Mouse (Mus musculus): ENCODE results near the gene Fam169b. TPM values are rescaled to one million over a fixed set of nuclear protein-coding genes. Genes with fewer than 3 reads are reported as not detected.

Fam169b gene
- polyA plus RNA-seq, 1 experiment from 2014 or later = 0.64 TPM

DNA sequence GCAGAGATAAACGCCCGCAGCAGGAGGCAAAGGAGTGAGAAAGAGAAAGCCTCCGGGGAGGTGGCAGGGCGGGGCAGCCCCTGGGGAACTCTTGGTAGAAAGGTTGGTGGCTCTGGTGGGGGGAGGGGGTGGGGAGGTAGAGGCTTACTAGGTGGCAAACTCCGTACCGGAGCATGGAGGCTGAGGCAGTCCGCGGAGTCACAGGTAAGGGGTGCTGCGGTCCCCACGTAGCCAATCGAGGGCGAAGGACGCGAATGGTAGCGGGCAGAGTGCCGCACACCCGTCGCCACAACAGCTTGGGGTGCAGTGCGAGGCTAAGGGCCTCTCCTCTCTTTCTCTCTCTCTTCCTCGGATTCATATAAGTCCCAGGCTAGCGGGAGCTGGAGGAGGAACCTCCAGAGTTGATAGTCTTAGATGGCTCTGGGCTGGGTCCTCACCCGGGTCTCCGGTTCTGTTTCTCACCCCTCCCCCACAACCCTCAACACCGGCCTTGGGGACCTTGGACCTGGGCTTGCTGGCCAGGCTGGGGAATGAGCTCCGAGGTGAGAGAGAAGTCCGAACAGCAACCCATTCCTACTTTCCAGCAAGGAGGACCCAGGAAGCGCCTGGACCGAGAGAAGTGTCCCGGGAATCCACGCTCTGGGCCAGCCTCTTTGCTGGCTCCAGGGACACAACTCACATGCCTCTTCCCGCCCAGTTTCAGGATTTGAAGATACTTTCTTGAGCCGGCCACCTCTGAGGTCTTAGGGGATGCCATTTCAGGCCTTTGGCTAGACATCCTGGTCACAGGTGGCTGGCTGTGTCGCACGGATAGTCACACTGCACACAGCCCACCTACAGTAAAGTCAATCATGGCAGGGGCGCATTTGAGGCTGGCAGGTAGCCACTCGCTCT is 2.4 kb downstream of the Fam169b start:
- peak overlapping the region; percentile 51; the same call in 1 of the 2 replicates for H3K9ac ChIP-seq (ENCODE audit: low read depth, low read length)
- H3K9me3 ChIP-seq (replicated peaks; ENCODE audit: low read length) = no peaks in the 10 kb centered on the region
- peak overlapping the region; percentile 42 for H3K4me3 ChIP-seq (replicated peaks; ENCODE audit: low read depth, low read length)
- peak; percentile 43; the same call in 1 of the 2 replicates for ATAC-seq (replicated peaks; ENCODE audit: low FRiP score, low read depth)
- H3K27me3 ChIP-seq (ENCODE audit: insufficient read depth, low read length) = no peaks in the 10 kb centered on the region
- H3K4me1 ChIP-seq (replicated peaks; ENCODE audit: insufficient read depth, low read length) = peaks cover 10% of the 10 kb centered on the region
- peak overlapping the region; percentile 77 for H3K4me2 ChIP-seq (ENCODE audit: low read length)
- no peak for TF ChIP-seq CTCF (IDR thresholded peaks at IDR 0.05; ENCODE audit: low read depth)
- H3K27ac ChIP-seq = peak overlapping the region; percentile 36; the same call in 1 of the 2 replicates
- no peaks in the 10 kb centered on the region for H3K36me3 ChIP-seq (ENCODE audit: insufficient read depth, low read length)
- peak; percentile 39 for DNase-seq (ENCODE audit: low spot score)
- WGBS = 7% methylated on average over 35 of the region's 36 CpGs

DNA sequence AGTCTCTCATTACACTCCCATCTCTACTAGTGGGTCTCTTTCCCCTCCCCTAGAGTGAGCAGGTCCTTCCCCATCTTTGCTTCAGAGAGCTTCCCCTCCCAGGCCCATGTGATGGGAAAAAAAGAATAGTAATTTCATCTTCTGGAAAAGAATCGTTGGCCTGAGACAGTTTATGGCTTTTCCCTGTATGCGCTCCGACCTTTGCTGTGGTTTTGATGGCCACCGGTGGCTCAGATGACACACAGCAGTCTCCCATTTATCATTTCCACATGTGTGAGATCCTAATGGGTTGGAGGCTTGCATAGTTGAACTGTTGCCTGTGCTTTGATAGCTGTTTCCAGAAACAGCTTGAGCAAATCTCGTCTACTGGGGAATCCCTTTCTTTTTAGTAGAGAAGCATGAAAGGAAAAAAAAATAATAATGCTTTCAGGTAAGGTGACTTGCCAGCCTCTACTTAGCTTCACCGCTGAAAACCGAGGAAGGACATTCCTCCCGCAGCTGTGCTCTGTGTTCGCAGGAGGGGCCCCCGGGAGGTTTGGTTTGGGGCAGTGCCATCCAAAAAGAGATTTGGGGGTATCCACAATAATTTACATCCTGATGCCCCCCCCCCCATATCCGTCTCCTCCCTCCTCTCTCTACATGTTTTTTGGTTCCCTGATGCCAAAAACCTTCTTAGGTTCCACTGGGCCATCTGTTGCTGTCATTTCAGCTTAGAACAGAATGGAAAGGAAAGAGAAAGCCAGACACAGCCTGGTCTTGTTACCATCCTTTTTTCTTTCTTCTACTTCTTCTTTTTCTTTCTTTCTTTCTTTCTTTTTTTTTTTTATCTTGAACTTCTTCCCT is 3.6 kb downstream of the Fam169b start:
- Histone ChIP-seq H3K9me3 (replicated peaks; ENCODE audit: low read length) (no peaks in the 10 kb centered on the region), H3K27me3 (ENCODE audit: insufficient read depth, low read length) (no peaks in the 10 kb centered on the region), H3K4me2 (ENCODE audit: low read length) (no peak overlapping the region), H3K4me3 (replicated peaks; ENCODE audit: low read depth, low read length) (no peak overlapping the region), H3K9ac (ENCODE audit: low read depth, low read length) (no peak overlapping the region), H3K36me3 (ENCODE audit: insufficient read depth, low read length) (no peaks in the 10 kb centered on the region), H3K4me1 (replicated peaks; ENCODE audit: insufficient read depth, low read length) (peaks cover 10% of the 10 kb centered on the region), H3K27ac (no peak overlapping the region)
- DNase-seq (ENCODE audit: low spot score) (peak; percentile 83), ATAC-seq (replicated peaks; ENCODE audit: low FRiP score, low read depth) (no peak)
- no peak for TF ChIP-seq CTCF (IDR thresholded peaks at IDR 0.05; ENCODE audit: low read depth)
- WGBS = 31% methylated on average over 11 of the region's 11 CpGs

DNA sequence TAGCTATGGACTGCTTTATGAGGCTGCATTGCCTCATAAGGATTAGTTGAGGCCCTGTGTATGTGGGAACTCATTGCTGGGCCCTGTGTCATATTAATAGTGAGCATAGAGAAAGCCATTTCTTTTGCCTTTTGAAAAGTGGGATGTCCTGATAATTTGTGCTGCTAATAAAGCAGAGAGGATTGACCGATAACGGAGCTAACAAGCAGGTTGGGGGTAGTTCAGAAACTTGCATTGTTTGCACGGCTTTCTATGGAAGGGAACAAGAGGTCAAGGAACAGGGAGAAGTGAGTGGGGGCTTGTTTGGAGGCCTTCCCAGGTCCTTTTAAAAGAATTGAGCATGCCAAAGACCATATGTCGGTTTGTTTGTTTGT is 4.2 kb downstream of the Fam169b start:
- Histone ChIP-seq H3K27ac (no peak overlapping the region), H3K36me3 (ENCODE audit: insufficient read depth, low read length) (no peaks in the 10 kb centered on the region), H3K4me2 (ENCODE audit: low read length) (no peak overlapping the region), H3K9ac (ENCODE audit: low read depth, low read length) (no peak overlapping the region), H3K4me3 (replicated peaks; ENCODE audit: low read depth, low read length) (no peak overlapping the region), H3K4me1 (replicated peaks; ENCODE audit: insufficient read depth, low read length) (peaks cover 10% of the 10 kb centered on the region), H3K9me3 (replicated peaks; ENCODE audit: low read length) (no peaks in the 10 kb centered on the region), H3K27me3 (ENCODE audit: insufficient read depth, low read length) (no peaks in the 10 kb centered on the region)
- no peak for TF ChIP-seq CTCF (IDR thresholded peaks at IDR 0.05; ENCODE audit: low read depth)
- ATAC-seq (replicated peaks; ENCODE audit: low FRiP score, low read depth) (no peak), DNase-seq (ENCODE audit: low spot score) (no peak)
- 70% methylated on average over 4 of the region's 4 CpGs for WGBS

DNA sequence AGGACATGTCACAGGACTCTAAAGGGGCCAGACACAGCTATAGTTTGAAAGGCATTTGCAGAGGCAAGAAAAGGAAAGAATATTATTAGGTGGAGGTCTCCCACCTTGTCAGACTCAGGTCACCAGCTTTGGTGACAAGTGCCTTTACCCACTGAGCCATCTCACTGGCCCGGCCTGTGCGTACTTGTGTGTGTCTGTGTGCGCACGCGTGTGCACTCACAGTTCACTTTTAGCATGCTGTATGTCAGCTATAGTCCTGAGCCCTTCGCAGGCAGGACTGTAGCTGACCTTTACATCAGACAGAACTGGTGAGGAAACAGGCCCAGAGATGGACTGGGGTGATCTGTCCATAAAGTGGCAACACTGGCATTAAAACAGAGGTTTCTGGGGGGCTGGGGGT is 4.7 kb downstream of the Fam169b start:
- WGBS = 96% methylated on average over 6 of the region's 6 CpGs
- Histone ChIP-seq H3K9ac (ENCODE audit: low read depth, low read length) (no peak overlapping the region), H3K4me1 (replicated peaks; ENCODE audit: insufficient read depth, low read length) (peaks cover 10% of the 10 kb centered on the region), H3K4me3 (replicated peaks; ENCODE audit: low read depth, low read length) (no peak overlapping the region), H3K27me3 (ENCODE audit: insufficient read depth, low read length) (no peaks in the 10 kb centered on the region), H3K4me2 (ENCODE audit: low read length) (no peak overlapping the region), H3K27ac (no peak overlapping the region), H3K36me3 (ENCODE audit: insufficient read depth, low read length) (no peaks in the 10 kb centered on the region), H3K9me3 (replicated peaks; ENCODE audit: low read length) (no peaks in the 10 kb centered on the region)
- no peak for ATAC-seq (replicated peaks; ENCODE audit: low FRiP score, low read depth)
- DNase-seq (ENCODE audit: low spot score) = no peak
- TF ChIP-seq CTCF (IDR thresholded peaks at IDR 0.05; ENCODE audit: low read depth) = no peak

DNA sequence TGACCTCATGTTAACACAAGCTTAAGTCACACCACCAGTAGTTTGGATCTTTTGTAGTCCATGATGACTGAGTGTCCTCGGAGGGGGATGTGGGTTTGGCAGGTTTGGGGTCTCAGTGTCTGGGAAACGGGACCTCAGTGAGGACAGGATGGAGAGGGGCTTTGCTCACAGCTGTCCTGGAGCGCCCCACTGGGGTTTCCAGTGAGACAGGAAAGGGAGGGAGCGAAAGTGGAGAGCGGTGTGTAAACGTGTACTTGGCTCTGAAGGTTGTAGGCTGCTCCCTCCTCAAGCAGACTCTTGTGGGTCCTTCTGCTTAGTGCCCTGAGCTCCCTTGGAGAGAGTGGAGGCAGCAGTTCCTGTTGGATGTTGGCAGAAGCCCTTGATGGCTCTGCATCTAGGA is 5.3 kb downstream of the Fam169b start:
- no peak for DNase-seq (ENCODE audit: low spot score)
- no peak overlapping the region for H3K27ac ChIP-seq
- ATAC-seq (replicated peaks; ENCODE audit: low FRiP score, low read depth) = no peak
- H3K36me3 ChIP-seq (ENCODE audit: insufficient read depth, low read length) = no peaks in the 10 kb centered on the region
- H3K4me1 ChIP-seq (replicated peaks; ENCODE audit: insufficient read depth, low read length) = peaks cover 10% of the 10 kb centered on the region
- no peak overlapping the region for H3K9ac ChIP-seq (ENCODE audit: low read depth, low read length)
- TF ChIP-seq CTCF (IDR thresholded peaks at IDR 0.05; ENCODE audit: low read depth) = no peak
- H3K9me3 ChIP-seq (replicated peaks; ENCODE audit: low read length) = no peaks in the 10 kb centered on the region
- H3K4me2 ChIP-seq (ENCODE audit: low read length) = no peak overlapping the region
- no peaks in the 10 kb centered on the region for H3K27me3 ChIP-seq (ENCODE audit: insufficient read depth, low read length)
- H3K4me3 ChIP-seq (replicated peaks; ENCODE audit: low read depth, low read length) = no peak overlapping the region
- 73% methylated on average over 6 of the region's 6 CpGs for WGBS

DNA sequence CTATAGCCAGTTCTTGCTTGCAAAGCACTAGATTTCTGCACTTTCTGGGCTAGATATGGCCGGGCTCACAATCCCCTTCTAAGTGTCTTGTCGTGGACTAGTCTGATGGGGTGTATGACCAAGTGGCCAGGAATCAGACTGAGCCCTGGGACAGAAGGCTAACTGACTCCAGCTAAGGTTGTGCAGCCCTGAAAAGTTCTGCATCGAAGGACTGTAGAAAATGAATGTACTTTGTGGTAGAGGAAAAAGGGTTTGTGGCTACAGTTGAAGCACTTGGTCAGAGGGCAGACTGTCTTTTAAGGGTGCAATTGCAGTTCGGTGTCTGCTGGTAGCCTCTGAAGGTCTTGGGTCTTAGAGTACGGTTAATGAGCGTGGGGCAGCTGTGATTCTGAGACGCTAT is 5.8 kb downstream of the Fam169b start:
- no peak overlapping the region for H3K4me3 ChIP-seq (replicated peaks; ENCODE audit: low read depth, low read length)
- TF ChIP-seq CTCF (IDR thresholded peaks at IDR 0.05; ENCODE audit: low read depth) = no peak
- H3K27ac ChIP-seq = no peak overlapping the region
- H3K36me3 ChIP-seq (ENCODE audit: insufficient read depth, low read length) = no peaks in the 10 kb centered on the region
- no peak overlapping the region for H3K9ac ChIP-seq (ENCODE audit: low read depth, low read length)
- H3K27me3 ChIP-seq (ENCODE audit: insufficient read depth, low read length) = no peaks in the 10 kb centered on the region
- no peak overlapping the region for H3K4me2 ChIP-seq (ENCODE audit: low read length)
- H3K9me3 ChIP-seq (replicated peaks; ENCODE audit: low read length) = no peaks in the 10 kb centered on the region
- peaks cover 10% of the 10 kb centered on the region for H3K4me1 ChIP-seq (replicated peaks; ENCODE audit: insufficient read depth, low read length)
- ATAC-seq (replicated peaks; ENCODE audit: low FRiP score, low read depth) (no peak), DNase-seq (ENCODE audit: low spot score) (no peak)
- 88% methylated on average over 7 of the region's 7 CpGs for WGBS
